Mouse (Mus musculus): ENCODE measurements around the gene Ccdc13. TPM values are rescaled to one million over a fixed set of nuclear protein-coding genes. Genes with fewer than 3 reads are reported as not detected.
A peak's percentile ranks its signal among the peaks of the same experiment; 100 is the strongest.

Gene Ccdc13
- total and polyA plus RNA-seq, 3 experiments, result 0.25 TPM; not detected in 2

DNA sequence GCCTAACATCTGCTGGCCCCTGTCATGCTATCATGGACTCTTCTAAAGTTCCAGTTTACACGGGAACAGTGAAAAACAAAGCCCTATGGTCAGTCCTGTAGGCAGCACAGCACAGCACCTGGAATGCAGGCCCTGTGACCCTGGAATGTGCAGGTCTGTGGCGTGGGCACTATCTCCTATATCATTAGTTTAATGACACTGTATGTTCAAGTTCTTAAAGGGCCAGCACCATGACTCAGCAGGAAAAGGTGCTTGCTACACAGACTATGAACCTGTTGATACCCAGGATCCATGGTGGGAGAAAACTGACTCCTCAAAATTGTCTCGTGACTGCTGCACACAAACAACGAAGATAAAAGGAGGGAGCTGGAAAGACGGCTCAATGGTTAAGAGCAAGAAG lies 8.6 kb upstream of the Ccdc13 start:
- Histone ChIP-seq H3K4me3 (replicated peaks in 1 of 3; ENCODE audit: low read depth in 2 of 3, low read length in 2 of 3, poor library complexity in 1 of 3) (no peak overlapping the region), H3K9me3 (replicated peaks; ENCODE audit: low read length) (peaks cover 4% of the 10 kb centered on the region), H3K79me2 (replicated peaks; ENCODE audit: control insufficient read depth, extremely low read depth, insufficient read depth, poor library complexity, severe bottlenecking) (no peaks in the 10 kb centered on the region), H3K4me1 (ENCODE audit: control insufficient read depth in 1 of 2, insufficient read depth in 2 of 2) (peaks cover 0 to 3% of the 10 kb centered on the region in 2 experiments; a peak in 1 of 4 replicates), H3K27ac (ENCODE audit: insufficient read depth, low read depth) (no peak overlapping the region), H3K27me3 (replicated peaks) (no peaks in the 10 kb centered on the region), H3K4me2 (ENCODE audit: insufficient read depth, low read depth, poor library complexity, severe bottlenecking) (no peak overlapping the region), H3K36me3 (replicated peaks in 1 of 2; ENCODE audit: control insufficient read depth in 1 of 2, insufficient read depth in 1 of 2, low read length in 1 of 2) (peaks cover 18 to 80% of the 10 kb centered on the region in 2 experiments), H3K9ac (ENCODE audit: insufficient read depth, low read depth) (no peak overlapping the region)
- dilution Hi-C loops (cut with MboI; ENCODE audit: extremely low pct_ligation_motif_present, extremely low pct_unique_long_range_greater_than_20kb, low sequenced_read_pairs) (no loop called here), in situ Hi-C loops (cut with MboI; ENCODE audit: low pct_ligation_motif_present, low pct_unique_long_range_greater_than_20kb, low sequenced_read_pairs) (loop anchor here (25.0 kb wide), 1 partner anchor 361 kb away; the partner anchor contains the start of gene Cck)
- TF ChIP-seq IRF4 (IDR thresholded peaks at IDR 0.05; ENCODE audit: low read depth, low read length), result no peak
- no peak for DNase-seq (ENCODE audit: extremely low read depth)

DNA sequence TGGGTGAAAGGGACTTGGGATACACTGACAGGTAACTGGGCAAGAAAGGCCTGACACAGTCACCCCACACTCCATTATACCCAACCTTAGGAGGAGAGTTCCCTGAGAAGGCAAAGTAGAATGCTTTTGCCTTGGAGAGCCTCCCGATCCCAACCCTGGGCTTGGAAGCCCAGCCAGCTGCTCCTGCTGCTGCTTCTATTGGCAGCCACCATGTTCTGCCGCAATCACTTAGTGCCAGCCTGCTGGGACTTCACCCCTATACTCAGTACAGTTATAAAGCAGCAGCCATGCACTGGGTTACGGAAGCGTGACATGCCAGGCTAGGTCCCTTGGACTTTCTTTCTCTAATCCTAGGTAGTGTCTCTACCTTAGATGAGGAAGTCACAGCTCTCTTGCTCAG lies 7.9 kb upstream of the Ccdc13 start:
- Histone ChIP-seq H3K36me3 (replicated peaks in 1 of 2; ENCODE audit: control insufficient read depth in 1 of 2, insufficient read depth in 1 of 2, low read length in 1 of 2) (peaks cover 18 to 74% of the 10 kb centered on the region in 2 experiments), H3K27me3 (replicated peaks) (no peaks in the 10 kb centered on the region), H3K4me1 (ENCODE audit: control insufficient read depth in 1 of 2, insufficient read depth in 2 of 2) (peaks cover 0 to 3% of the 10 kb centered on the region in 2 experiments; a peak in 1 of 4 replicates), H3K79me2 (replicated peaks; ENCODE audit: control insufficient read depth, extremely low read depth, insufficient read depth, poor library complexity, severe bottlenecking) (no peaks in the 10 kb centered on the region), H3K4me2 (ENCODE audit: insufficient read depth, low read depth, poor library complexity, severe bottlenecking) (no peak overlapping the region), H3K4me3 (replicated peaks in 1 of 3; ENCODE audit: low read depth in 2 of 3, low read length in 2 of 3, poor library complexity in 1 of 3) (no peak overlapping the region), H3K9ac (ENCODE audit: insufficient read depth, low read depth) (no peak overlapping the region), H3K9me3 (replicated peaks; ENCODE audit: low read length) (peaks cover 4% of the 10 kb centered on the region), H3K27ac (ENCODE audit: insufficient read depth, low read depth) (no peak overlapping the region)
- dilution Hi-C loops (cut with MboI; ENCODE audit: extremely low pct_ligation_motif_present, extremely low pct_unique_long_range_greater_than_20kb, low sequenced_read_pairs) (no loop called here), in situ Hi-C loops (cut with MboI; ENCODE audit: low pct_ligation_motif_present, low pct_unique_long_range_greater_than_20kb, low sequenced_read_pairs) (loop anchor here (25.0 kb wide), 1 partner anchor 360 kb away; the partner anchor contains the start of gene Cck)
- TF ChIP-seq MAFK (IDR thresholded peaks at IDR 0.05; ENCODE audit: insufficient replicate concordance, low read length), result no peak
- no peak for TF ChIP-seq GABPA (IDR thresholded peaks at IDR 0.05; ENCODE audit: insufficient replicate concordance, low read depth, low read length)
- TF ChIP-seq CTCF (conservative IDR thresholded peaks at IDR 0.05 in 1 of 2, IDR thresholded peaks at IDR 0.05 in 1 of 2; ENCODE audit: low read depth in 2 of 2, low read length in 2 of 2), result no peak
- no peak for TF ChIP-seq ELF1 (IDR thresholded peaks at IDR 0.05; ENCODE audit: low read depth, low read length)
- DNase-seq (ENCODE audit: extremely low read depth), result no peak

DNA sequence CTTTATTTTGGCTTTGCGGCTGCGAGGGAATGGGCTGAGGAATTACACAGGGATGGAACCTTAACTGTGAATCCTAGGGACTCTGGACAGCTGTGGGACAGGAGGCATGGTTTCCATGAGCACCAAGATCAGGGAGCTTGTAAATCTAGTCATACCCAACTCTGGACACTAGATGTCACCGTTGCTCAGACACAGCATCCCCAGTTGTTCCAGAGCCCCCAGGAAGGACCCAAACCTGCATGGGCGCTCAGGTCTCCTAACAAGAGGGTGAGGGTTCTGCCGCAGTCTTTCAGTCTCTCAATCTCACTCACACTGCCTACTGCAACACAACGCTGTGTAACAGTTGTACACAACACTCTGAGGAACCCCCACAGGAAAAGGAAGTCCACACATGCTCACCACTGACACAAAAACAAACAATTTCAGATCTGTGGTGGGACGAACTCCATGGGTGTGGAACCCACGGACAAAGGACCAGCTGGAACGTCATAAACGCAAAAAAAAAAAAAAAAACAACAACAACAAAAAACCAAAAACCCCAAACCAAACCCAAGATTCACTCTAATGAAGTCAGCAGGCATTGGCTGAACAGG lies 7.4 kb upstream of the Ccdc13 start:
- no peak overlapping the region for H3K4me2 ChIP-seq (ENCODE audit: insufficient read depth, low read depth, poor library complexity, severe bottlenecking)
- peak; percentile 81 for TF ChIP-seq RAD21 (IDR thresholded peaks at IDR 0.05; ENCODE audit: low read depth, low read length)
- TF ChIP-seq NELFE (IDR thresholded peaks at IDR 0.05; ENCODE audit: low read depth, low read length), result no peak
- TF ChIP-seq MYC (IDR thresholded peaks at IDR 0.05; ENCODE audit: low read depth, low read length), result no peak
- no peak for TF ChIP-seq MEF2A (IDR thresholded peaks at IDR 0.05; ENCODE audit: borderline replicate concordance, low read depth, low read length)
- TF ChIP-seq RCOR1 (conservative IDR thresholded peaks at IDR 0.05; ENCODE audit: low read depth, low read length), result no peak
- TF ChIP-seq TBP (conservative IDR thresholded peaks at IDR 0.05; ENCODE audit: low read depth, low read length), result no peak
- TF ChIP-seq PAX5 (IDR thresholded peaks at IDR 0.05; ENCODE audit: low read length), result no peak
- peak; percentile 71 for TF ChIP-seq SMC3 (IDR thresholded peaks at IDR 0.05; ENCODE audit: low read depth, low read length)
- TF ChIP-seq CTCF (conservative IDR thresholded peaks at IDR 0.05 in 1 of 2, IDR thresholded peaks at IDR 0.05 in 1 of 2; ENCODE audit: low read depth in 2 of 2, low read length in 2 of 2), result peak; percentile 64 to 82
- no peak for TF ChIP-seq ZMIZ1 (IDR thresholded peaks at IDR 0.05; ENCODE audit: low read depth, low read length)
- peaks cover 0 to 3% of the 10 kb centered on the region in 2 experiments; a peak in 1 of 4 replicates for H3K4me1 ChIP-seq (ENCODE audit: control insufficient read depth in 1 of 2, insufficient read depth in 2 of 2)
- dilution Hi-C loops (cut with MboI; ENCODE audit: extremely low pct_ligation_motif_present, extremely low pct_unique_long_range_greater_than_20kb, low sequenced_read_pairs) (no loop called here), in situ Hi-C loops (cut with MboI; ENCODE audit: low pct_ligation_motif_present, low pct_unique_long_range_greater_than_20kb, low sequenced_read_pairs) (loop anchor here (25.0 kb wide), 1 partner anchor 359 kb away; the partner anchor contains the start of gene Cck)
- no peak overlapping the region for H3K9ac ChIP-seq (ENCODE audit: insufficient read depth, low read depth)
- H3K9me3 ChIP-seq (replicated peaks; ENCODE audit: low read length), result peaks cover 4% of the 10 kb centered on the region
- H3K79me2 ChIP-seq (replicated peaks; ENCODE audit: control insufficient read depth, extremely low read depth, insufficient read depth, poor library complexity, severe bottlenecking), result no peaks in the 10 kb centered on the region
- peaks cover 14 to 69% of the 10 kb centered on the region in 2 experiments for H3K36me3 ChIP-seq (replicated peaks in 1 of 2; ENCODE audit: control insufficient read depth in 1 of 2, insufficient read depth in 1 of 2, low read length in 1 of 2)
- DNase-seq (ENCODE audit: extremely low read depth), result peak; percentile 59
- H3K27ac ChIP-seq (ENCODE audit: insufficient read depth, low read depth), result no peak overlapping the region
- H3K27me3 ChIP-seq (replicated peaks), result no peaks in the 10 kb centered on the region
- H3K4me3 ChIP-seq (replicated peaks in 1 of 3; ENCODE audit: low read depth in 2 of 3, low read length in 2 of 3, poor library complexity in 1 of 3), result no peak overlapping the region
